Comparison of ENCODE assay signal across 10 mouse cellular contexts in genomic region chr2:148580286-148580966, GRCm38 (mm10).
DNase-seq lines count a peak whose midpoint lies in the region; ATAC-seq and TF ChIP-seq lines count a peak whose summit lies in the region.
"Had no signal": no experiment of that assay in that cellular context is flagged by ENCODE, and none has a peak within 500 bp of the region (broad histone marks: within the 10 kb centered on the region; RNA-seq: fewer than 3 reads in every experiment).

No protein-coding gene starts in this region.

- no peaks in the 10 kb centered on the region for H3K36me3 ChIP-seq in lung, embryonic 15.5 days
- H3K36me3 ChIP-seq: embryonic facial prominence, embryonic 13.5 days; liver, embryonic 15.5 days had no signal

- peak; percentile 53; the same call in 1 of the 2 replicates for ATAC-seq in lung, embryonic 15.5 days (ENCODE audit: borderline replicate concordance, extremely low read depth, low FRiP score, low TSS enrichment)

- WGBS in lung, embryonic 15.5 days: 35% methylated on average over 7 of the region's 7 CpGs

- H3K4me2 ChIP-seq in lung, embryonic 15.5 days: no peak overlapping the region
- H3K4me2 ChIP-seq: embryonic facial prominence, embryonic 13.5 days; liver, embryonic 15.5 days had no signal

- peak; percentile 33 to 48 for DNase-seq in layer of hippocampus, adult 2 months (ENCODE audit: low spot score in 2 of 2)
- DNase-seq in layer of hippocampus, adult 9-11 months: no peak
- peak; percentile 44 for DNase-seq in R1 (ENCODE audit: low read depth, low spot score)
- DNase-seq in embryo, embryonic 10.5 days (ENCODE audit: low spot score): peak; percentile 66
- peak; percentile 4 for DNase-seq in induced T-regulatory cell, adult 2 months (ENCODE audit: low read depth)
- DNase-seq in retina, postnatal 1 day: peak; percentile 48
- no peak for DNase-seq in yolk sac, embryonic 10.5 days (ENCODE audit: low spot score)

- H3K27ac ChIP-seq in layer of hippocampus, adult 2 months: no peak overlapping the region
- no peak overlapping the region for H3K27ac ChIP-seq in lung, embryonic 15.5 days
- H3K27ac ChIP-seq: embryonic facial prominence, embryonic 13.5 days; liver, embryonic 15.5 days had no signal

- TF ChIP-seq CTCF in layer of hippocampus, adult 2 months (conservative IDR thresholded peaks at IDR 0.05): peak; percentile 90

- no peak overlapping the region for H3K4me3 ChIP-seq in layer of hippocampus, adult 2 months
- H3K4me3 ChIP-seq in lung, embryonic 15.5 days: no peak overlapping the region
- H3K4me3 ChIP-seq: embryonic facial prominence, embryonic 13.5 days; liver, embryonic 15.5 days had no signal

- no peak overlapping the region for H3K9ac ChIP-seq in lung, embryonic 15.5 days
- H3K9ac ChIP-seq: embryonic facial prominence, embryonic 13.5 days; liver, embryonic 15.5 days had no signal

- no peaks in the 10 kb centered on the region for H3K9me3 ChIP-seq in lung, embryonic 15.5 days
- H3K9me3 ChIP-seq: embryonic facial prominence, embryonic 13.5 days; liver, embryonic 15.5 days had no signal

- H3K27me3 ChIP-seq in lung, embryonic 15.5 days: no peaks in the 10 kb centered on the region
- H3K27me3 ChIP-seq: liver, embryonic 15.5 days had no signal

- H3K4me1 ChIP-seq in lung, embryonic 15.5 days: peaks cover 13% of the 10 kb centered on the region; the same call in 1 of the 2 replicates
- H3K4me1 ChIP-seq: embryonic facial prominence, embryonic 13.5 days; liver, embryonic 15.5 days had no signal

Comparison
In these comparisons a context has a peak if more than half of its experiments do, and no peak if none do; other contexts are left out.
1. DNase-seq: peak in layer of hippocampus, adult 2 months (2 of 2), R1 (single experiment), embryo, embryonic 10.5 days (single experiment), induced T-regulatory cell, adult 2 months (single experiment) and retina, postnatal 1 day (single experiment); none in layer of hippocampus, adult 9-11 months (single experiment) and yolk sac, embryonic 10.5 days (single experiment).